Mouse (Mus musculus): ENCODE data around the gene Ica1. TPM values are rescaled to one million over a fixed set of nuclear protein-coding genes. Genes with fewer than 3 reads are reported as not detected.

The Ica1 gene
- total and polyA plus RNA-seq, 3 experiments = 0.36 TPM; not detected in 2

GRCm38 (mm10) chr6:8680931-8681330 lies 97.4 kb downstream of the Ica1 start:
- no peak overlapping the region for H3K4me3 ChIP-seq (ENCODE audit: control insufficient read depth in 1 of 2, insufficient read depth in 1 of 2, low read depth in 2 of 2, low read length in 2 of 2)
- DNase-seq (ENCODE audit: low read depth, low spot score) = no peak
- no peak overlapping the region for H3K9ac ChIP-seq (ENCODE audit: control insufficient read depth, low read depth, low read length, poor library complexity, severe bottlenecking)
- no peaks in the 10 kb centered on the region for H3K79me2 ChIP-seq (ENCODE audit: control insufficient read depth, insufficient read depth, low read length, poor library complexity)
- no peak for TF ChIP-seq USF1 (IDR thresholded peaks at IDR 0.05; ENCODE audit: low read depth, low read length)
- TF ChIP-seq GATA1 (IDR thresholded peaks at IDR 0.05; ENCODE audit: low read depth, low read length) = no peak
- no peak for TF ChIP-seq ZNF384 (IDR thresholded peaks at IDR 0.05; ENCODE audit: low read depth, low read length)
- no peak for TF ChIP-seq UBTF (IDR thresholded peaks at IDR 0.05; ENCODE audit: borderline replicate concordance, insufficient read depth, low read depth, low read length)
- TF ChIP-seq POLR2AphosphoS2 (IDR thresholded peaks at IDR 0.05; ENCODE audit: low read length) = no peak
- no peak for TF ChIP-seq RAD21 (IDR thresholded peaks at IDR 0.05; ENCODE audit: low read depth, low read length)
- TF ChIP-seq ZMIZ1 (IDR thresholded peaks at IDR 0.05; ENCODE audit: low read depth, low read length) = no peak
- no peak for TF ChIP-seq GABPA (IDR thresholded peaks at IDR 0.05; ENCODE audit: low read depth, low read length)
- TF ChIP-seq ZKSCAN1 (IDR thresholded peaks at IDR 0.05; ENCODE audit: low read depth, low read length) = no peak
- no peak for TF ChIP-seq SMC3 (IDR thresholded peaks at IDR 0.05; ENCODE audit: low read depth, low read length)
- no peak for TF ChIP-seq POLR2AphosphoS5 (IDR thresholded peaks at IDR 0.05; ENCODE audit: borderline replicate concordance, low read depth, low read length)
- no peak for TF ChIP-seq ETS1 (IDR thresholded peaks at IDR 0.05; ENCODE audit: low read depth, low read length)
- TF ChIP-seq KAT2A (conservative IDR thresholded peaks at IDR 0.05; ENCODE audit: low read depth, low read length) = no peak
- no peak for TF ChIP-seq MAX (IDR thresholded peaks at IDR 0.05; ENCODE audit: low read length)
- TF ChIP-seq SIN3A (IDR thresholded peaks at IDR 0.05; ENCODE audit: low read length) = no peak
- TF ChIP-seq CHD1 (IDR thresholded peaks at IDR 0.05; ENCODE audit: low read depth, low read length) = no peak
- no peak for TF ChIP-seq JUND (IDR thresholded peaks at IDR 0.05; ENCODE audit: low read depth, low read length)
- peaks cover 4 to 5% of the 10 kb centered on the region in 2 experiments; a peak in 3 of 4 replicates for H3K27me3 ChIP-seq (ENCODE audit: control insufficient read depth in 1 of 2, insufficient read depth in 2 of 2, low read length in 2 of 2)
- no peaks in the 10 kb centered on the region for H3K36me3 ChIP-seq (ENCODE audit: control insufficient read depth in 1 of 2, insufficient read depth in 2 of 2, low read length in 2 of 2)
- H3K27ac ChIP-seq (ENCODE audit: control insufficient read depth, low read depth, low read length) = no peak overlapping the region
- no peaks in the 10 kb centered on the region for H3K9me3 ChIP-seq (replicated peaks; ENCODE audit: insufficient read depth, low read length)
- H3K4me1 ChIP-seq (ENCODE audit: control insufficient read depth in 1 of 2, insufficient read depth in 2 of 2, low read length in 2 of 2) = no peaks in the 10 kb centered on the region

GRCm38 (mm10) chr6:8673013-8673412 lies 105.3 kb downstream of the Ica1 start:
- TF ChIP-seq NRF1 (IDR thresholded peaks at IDR 0.05; ENCODE audit: insufficient read depth, low read depth, low read length, poor library complexity, severe bottlenecking) (no peak), POLR2AphosphoS5 (IDR thresholded peaks at IDR 0.05; ENCODE audit: borderline replicate concordance, low read depth, low read length) (no peak), KAT2A (conservative IDR thresholded peaks at IDR 0.05; ENCODE audit: low read depth, low read length) (no peak), HCFC1 (IDR thresholded peaks at IDR 0.05; ENCODE audit: low read depth, low read length) (no peak), POLR2AphosphoS2 (IDR thresholded peaks at IDR 0.05; ENCODE audit: low read length) (no peak), ZC3H11A (IDR thresholded peaks at IDR 0.05; ENCODE audit: low read depth, low read length) (no peak), MEF2A (IDR thresholded peaks at IDR 0.05; ENCODE audit: extremely low read depth, insufficient replicate concordance, low read depth, low read length, poor library complexity, severe bottlenecking) (no peak), BHLHE40 (IDR thresholded peaks at IDR 0.05; ENCODE audit: borderline replicate concordance, low read depth, low read length) (no peak), SMC3 (IDR thresholded peaks at IDR 0.05; ENCODE audit: low read depth, low read length) (no peak)
- Histone ChIP-seq H3K27ac (ENCODE audit: control insufficient read depth, low read depth, low read length) (no peak overlapping the region), H3K9me3 (replicated peaks; ENCODE audit: insufficient read depth, low read length) (no peaks in the 10 kb centered on the region), H3K4me3 (ENCODE audit: control insufficient read depth in 1 of 2, insufficient read depth in 1 of 2, low read depth in 2 of 2, low read length in 2 of 2) (no peak overlapping the region), H3K4me1 (ENCODE audit: control insufficient read depth in 1 of 2, insufficient read depth in 2 of 2, low read length in 2 of 2) (no peaks in the 10 kb centered on the region), H3K9ac (ENCODE audit: control insufficient read depth, low read depth, low read length, poor library complexity, severe bottlenecking) (no peak overlapping the region), H3K36me3 (ENCODE audit: control insufficient read depth in 1 of 2, insufficient read depth in 2 of 2, low read length in 2 of 2) (no peaks in the 10 kb centered on the region), H3K27me3 (ENCODE audit: control insufficient read depth in 1 of 2, insufficient read depth in 2 of 2, low read length in 2 of 2) (peaks cover 0 to 2% of the 10 kb centered on the region in 2 experiments; a peak in 3 of 4 replicates), H3K79me2 (ENCODE audit: control insufficient read depth, insufficient read depth, low read length, poor library complexity) (no peaks in the 10 kb centered on the region)
- no peak for DNase-seq (ENCODE audit: low read depth, low spot score)
